Mouse (Mus musculus) neural tube, embryonic 13.5 days (tissue): ENCODE data around the gene Abca12. TPM values are rescaled to one million over a fixed set of nuclear protein-coding genes. Genes with fewer than 3 reads are reported as not detected.

Experiments
- ATAC-seq: fragments of 200-750 bp; cut with Nextera tagmentation; 2 replicates; pipeline ENCODE4 v1.8.0; 2017; ENCODE audit warnings: low read depth, mild to moderate bottlenecking, moderate TSS enrichment, moderate library complexity
- H3K27ac ChIP-seq: fragments of 300-500 bp; sonication (generic); replicated peaks from 2 replicates; pipeline ENCODE4 v1.5.1; 2015; ENCODE audit warnings: moderate library complexity, mild to moderate bottlenecking, inconsistent platforms
- H3K27me3 ChIP-seq: fragments of 300-500 bp; sonication (generic); 2 replicates; pipeline ENCODE4 v1.6.1; 2015; ENCODE audit warnings: mild to moderate bottlenecking, inconsistent platforms
- H3K36me3 ChIP-seq: fragments of 300-500 bp; sonication (generic); 2 replicates; pipeline ENCODE4 v1.6.1; 2015; ENCODE audit warnings: mild to moderate bottlenecking, inconsistent platforms
- H3K4me1 ChIP-seq: fragments of 300-500 bp; sonication (generic); replicated peaks from 2 replicates; pipeline ENCODE4 v1.6.1; 2015; ENCODE audit warnings: inconsistent platforms
- H3K4me2 ChIP-seq: fragments of 300-500 bp; sonication (generic); 2 replicates; pipeline ENCODE4 v1.6.1; 2015; ENCODE audit warnings: inconsistent platforms, mild to moderate bottlenecking, moderate library complexity
- H3K4me3 ChIP-seq: fragments of 300-500 bp; sonication (generic); 2 replicates; pipeline ENCODE4 v1.5.1; 2015; ENCODE audit warnings: mild to moderate bottlenecking, inconsistent platforms
- H3K9ac ChIP-seq: fragments of 300-500 bp; sonication (generic); 2 replicates; pipeline ENCODE4 v1.6.1; 2015; ENCODE audit warnings: moderate library complexity, mild to moderate bottlenecking, inconsistent platforms
- H3K9me3 ChIP-seq: fragments of 300-500 bp; sonication (generic); 2 replicates; pipeline ENCODE4 v1.6.1; 2016; ENCODE audit warnings: inconsistent platforms
- WGBS: fragments of 180-500 bp; shearing (Covaris S2); methylation state at CpG from one replicate; pipeline ENCODE4 v1.1.7; 2015; 5-methylcytosine and 5-hydroxymethylcytosine counted together
- polyA plus RNA-seq: library from polyadenylated mRNA; unstranded; fragments of >200 nt; fragmentation: Nextera tagmentation; extraction: Ambion mirVana; gene quantifications from 2 replicates; pipeline ENCODE4 v1.2.1, GENCODE M21; 2015

Gene Abca12
- polyA plus RNA-seq, 1 experiment from 2014 or later, result 0.07 TPM

DNA sequence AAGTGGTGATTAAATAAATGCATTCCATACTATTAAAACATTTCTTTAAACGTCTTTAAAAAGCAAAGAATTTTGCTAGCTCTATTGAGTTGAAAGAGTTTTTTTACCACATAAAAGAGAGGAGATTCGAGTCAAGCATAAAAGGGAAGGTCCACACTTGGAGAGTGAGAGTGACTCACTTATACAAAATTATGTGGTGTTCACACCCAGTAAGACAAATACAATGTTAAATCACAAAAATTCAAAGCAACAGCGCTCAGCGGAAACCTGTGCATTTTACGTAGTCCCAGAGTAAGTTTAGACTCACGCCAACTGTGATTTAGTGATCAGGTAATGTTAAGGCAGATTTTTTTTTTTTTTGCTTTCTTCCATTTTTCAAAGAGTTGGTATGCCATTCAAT is 104.1 kb downstream of the Abca12 start:
- H3K9ac ChIP-seq, result no peak overlapping the region
- H3K9me3 ChIP-seq, result no peaks in the 10 kb centered on the region
- no peak overlapping the region for H3K4me3 ChIP-seq
- no peak overlapping the region for H3K4me2 ChIP-seq
- WGBS, result 90% methylated on average over 6 of the region's 6 CpGs
- H3K27me3 ChIP-seq, result no peaks in the 10 kb centered on the region
- H3K27ac ChIP-seq, result no peak overlapping the region
- no peaks in the 10 kb centered on the region for H3K36me3 ChIP-seq
- ATAC-seq, result no peak
- H3K4me1 ChIP-seq, result peaks cover 8% of the 10 kb centered on the region; the same call in 1 of the 2 replicates

GRCm38 (mm10) chr1:71307362-71307761 is 107.3 kb downstream of the Abca12 start:
- Histone ChIP-seq H3K36me3 (no peaks in the 10 kb centered on the region), H3K27me3 (no peaks in the 10 kb centered on the region), H3K4me2 (no peak overlapping the region), H3K9me3 (no peaks in the 10 kb centered on the region), H3K27ac (no peak overlapping the region), H3K4me1 (peaks cover 8% of the 10 kb centered on the region; the same call in 1 of the 2 replicates), H3K9ac (no peak overlapping the region), H3K4me3 (no peak overlapping the region)
- WGBS, result 60% methylated on average over 2 of the region's 2 CpGs
- no peak for ATAC-seq

GRCm38 (mm10) chr1:71306196-71306595 is 108.5 kb downstream of the Abca12 start:
- WGBS, result 53% methylated on average over 3 of the region's 3 CpGs
- Histone ChIP-seq H3K27me3 (no peaks in the 10 kb centered on the region), H3K9ac (no peak overlapping the region), H3K4me1 (peaks cover 8% of the 10 kb centered on the region; the same call in 1 of the 2 replicates), H3K4me3 (no peak overlapping the region), H3K36me3 (no peaks in the 10 kb centered on the region), H3K4me2 (no peak overlapping the region), H3K27ac (no peak overlapping the region), H3K9me3 (no peaks in the 10 kb centered on the region)
- ATAC-seq, result no peak

DNA sequence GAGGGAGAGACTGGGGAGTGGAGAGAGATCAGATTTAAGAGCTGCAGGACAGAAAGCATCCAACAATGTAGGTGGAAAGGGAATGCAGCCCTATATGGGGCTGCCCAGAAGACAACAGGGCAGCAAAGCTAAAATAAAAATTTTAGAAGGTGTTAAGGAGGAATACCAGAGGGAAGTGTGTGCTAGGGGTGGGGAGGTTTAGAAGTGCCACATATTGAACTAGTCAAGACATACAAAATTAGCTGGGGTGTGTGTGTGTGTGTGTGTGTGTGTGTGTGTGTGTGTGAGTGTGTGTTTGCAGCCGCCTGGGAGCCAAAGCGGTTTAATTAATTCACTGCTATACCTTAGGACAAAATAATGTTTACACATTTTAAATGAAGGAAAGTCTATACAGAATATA is 110.1 kb downstream of the Abca12 start:
- Histone ChIP-seq H3K4me2 (no peak overlapping the region), H3K27ac (no peak overlapping the region), H3K9me3 (no peaks in the 10 kb centered on the region), H3K27me3 (no peaks in the 10 kb centered on the region), H3K4me1 (peaks cover 8% of the 10 kb centered on the region; the same call in 1 of the 2 replicates), H3K9ac (no peak overlapping the region), H3K4me3 (no peak overlapping the region), H3K36me3 (no peaks in the 10 kb centered on the region)
- WGBS, result 96% methylated on average over 2 of the region's 2 CpGs
- ATAC-seq, result no peak

DNA sequence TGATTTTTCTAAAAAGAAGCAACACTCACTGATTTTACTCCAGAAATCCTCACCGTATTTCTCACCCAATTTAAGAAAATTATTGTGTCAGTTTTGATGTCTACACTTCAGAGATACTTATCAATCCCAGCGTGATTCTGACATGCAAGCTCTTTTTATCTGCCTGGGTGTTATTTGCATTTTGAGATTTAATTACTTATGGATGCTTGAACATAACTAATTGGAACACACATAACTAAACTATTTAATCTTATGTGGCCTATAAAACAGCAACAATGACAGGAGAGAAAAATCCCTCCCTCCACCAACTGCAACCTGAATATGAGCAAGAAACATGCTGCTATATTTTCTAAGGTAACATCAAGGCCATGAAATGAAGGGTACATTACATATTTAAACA is 117.7 kb downstream of the Abca12 start:
- no peak overlapping the region for H3K27ac ChIP-seq
- WGBS, result 65% methylated on average over 2 of the region's 2 CpGs
- H3K27me3 ChIP-seq, result no peaks in the 10 kb centered on the region
- no peaks in the 10 kb centered on the region for H3K36me3 ChIP-seq
- no peaks in the 10 kb centered on the region for H3K9me3 ChIP-seq
- no peak for ATAC-seq
- H3K4me3 ChIP-seq, result no peak overlapping the region
- no peak overlapping the region for H3K9ac ChIP-seq
- no peak overlapping the region for H3K4me2 ChIP-seq
- H3K4me1 ChIP-seq, result peaks cover under 1% of the 10 kb centered on the region; the same call in 1 of the 2 replicates

DNA sequence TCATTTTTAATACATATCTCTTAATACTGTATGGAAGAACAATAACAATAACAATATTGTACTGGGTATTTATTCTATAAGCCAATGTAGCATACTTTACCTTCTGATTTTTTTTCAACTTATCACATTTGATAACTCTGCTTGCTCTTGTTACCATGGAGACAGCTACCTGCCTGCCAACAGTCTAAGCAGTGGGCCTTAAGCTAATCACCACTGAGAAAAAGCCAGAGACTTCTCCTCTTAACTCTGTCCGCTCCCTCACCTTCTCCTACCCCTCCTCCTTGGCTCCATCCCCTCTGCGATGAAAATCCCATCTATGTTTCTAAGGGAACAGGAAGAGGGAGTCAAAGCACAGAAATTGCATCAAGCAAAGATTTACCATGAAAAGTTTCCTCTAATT is 118.1 kb downstream of the Abca12 start:
- ATAC-seq, result no peak
- Histone ChIP-seq H3K4me1 (peaks cover 5% of the 10 kb centered on the region; the same call in 1 of the 2 replicates), H3K27me3 (no peaks in the 10 kb centered on the region), H3K4me2 (no peak overlapping the region), H3K27ac (no peak overlapping the region), H3K4me3 (no peak overlapping the region), H3K36me3 (no peaks in the 10 kb centered on the region), H3K9ac (no peak overlapping the region), H3K9me3 (no peaks in the 10 kb centered on the region)
- 72% methylated on average over 2 of the region's 2 CpGs for WGBS

- Histone ChIP-seq H3K4me1 (peaks cover 6% of the 10 kb centered on the region; the same call in 1 of the 2 replicates), H3K36me3 (no peaks in the 10 kb centered on the region), H3K4me3 (no peak overlapping the region), H3K9me3 (no peaks in the 10 kb centered on the region), H3K27ac (no peak overlapping the region), H3K9ac (no peak overlapping the region), H3K27me3 (no peaks in the 10 kb centered on the region), H3K4me2 (no peak overlapping the region)
- 24% methylated on average over 3 of the region's 3 CpGs for WGBS
- ATAC-seq, result peak; percentile 56
Measured at GRCm38 (mm10) chr1:71291917-71292316, 122.8 kb downstream of the Abca12 start.

- H3K4me1 ChIP-seq, result peaks cover 6% of the 10 kb centered on the region; the same call in 1 of the 2 replicates
- H3K27me3 ChIP-seq, result no peaks in the 10 kb centered on the region
- no peak for ATAC-seq
- WGBS, result 30% methylated on average over 5 of the region's 5 CpGs
- no peaks in the 10 kb centered on the region for H3K36me3 ChIP-seq
- H3K9ac ChIP-seq, result no peak overlapping the region
- no peak overlapping the region for H3K4me2 ChIP-seq
- no peak overlapping the region for H3K27ac ChIP-seq
- no peak overlapping the region for H3K4me3 ChIP-seq
- no peaks in the 10 kb centered on the region for H3K9me3 ChIP-seq
Measured at GRCm38 (mm10) chr1:71289511-71289910, 125.2 kb downstream of the Abca12 start.

GRCm38 (mm10) chr1:71276940-71277339 is 137.8 kb downstream of the Abca12 start:
- Histone ChIP-seq H3K9me3 (no peaks in the 10 kb centered on the region), H3K4me3 (no peak overlapping the region), H3K36me3 (no peaks in the 10 kb centered on the region), H3K27ac (no peak overlapping the region), H3K4me2 (no peak overlapping the region), H3K27me3 (no peaks in the 10 kb centered on the region), H3K9ac (no peak overlapping the region), H3K4me1 (no peaks in the 10 kb centered on the region)
- no peak for ATAC-seq
- 66% methylated on average over 5 of the region's 5 CpGs for WGBS

DNA sequence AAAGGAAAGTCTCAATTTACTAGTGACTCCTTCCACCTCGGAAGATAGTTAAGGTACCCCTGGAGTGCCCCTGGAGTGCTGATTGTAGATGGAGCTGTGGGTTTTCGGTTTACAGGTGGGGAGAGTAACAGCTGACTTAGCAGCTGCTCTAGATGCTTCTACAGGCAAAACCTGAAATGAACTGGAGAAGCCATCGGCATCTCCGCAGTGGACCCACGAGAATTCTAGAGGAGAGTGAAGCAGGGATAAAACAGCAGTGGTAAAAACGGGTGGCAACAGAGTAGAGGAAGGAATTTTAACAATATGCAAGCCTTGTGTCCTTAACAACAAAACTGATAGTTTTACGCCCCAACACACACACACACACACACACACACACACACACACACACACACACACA is 142.2 kb downstream of the Abca12 start:
- 69% methylated on average over 7 of the region's 7 CpGs for WGBS
- Histone ChIP-seq H3K9me3 (no peaks in the 10 kb centered on the region), H3K9ac (no peak overlapping the region), H3K4me1 (no peaks in the 10 kb centered on the region), H3K4me2 (no peak overlapping the region), H3K4me3 (no peak overlapping the region), H3K36me3 (no peaks in the 10 kb centered on the region), H3K27me3 (no peaks in the 10 kb centered on the region), H3K27ac (no peak overlapping the region)
- no peak for ATAC-seq

DNA sequence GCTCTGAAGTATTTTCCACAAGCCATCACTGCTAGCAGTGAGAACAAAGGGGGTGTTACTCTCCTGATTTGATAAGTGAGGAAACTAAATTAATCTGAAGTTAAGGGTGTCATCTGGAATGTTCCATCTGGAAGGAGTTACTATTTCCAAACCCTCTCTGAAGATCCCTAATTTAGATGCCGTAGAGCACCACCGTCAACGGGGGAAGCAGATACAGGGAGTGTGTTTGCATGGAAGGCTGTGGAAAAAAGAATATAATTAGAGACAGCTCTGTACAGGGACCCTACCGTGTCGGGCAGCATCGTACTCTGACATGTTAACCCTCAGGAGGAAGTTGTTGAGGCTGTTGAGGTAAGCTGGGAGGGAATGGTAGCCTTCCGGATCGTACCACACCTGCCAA is 142.6 kb downstream of the Abca12 start:
- H3K4me2 ChIP-seq, result no peak overlapping the region
- no peak overlapping the region for H3K4me3 ChIP-seq
- no peaks in the 10 kb centered on the region for H3K4me1 ChIP-seq
- WGBS, result 80% methylated on average over 8 of the region's 8 CpGs
- H3K36me3 ChIP-seq, result no peaks in the 10 kb centered on the region
- H3K27me3 ChIP-seq, result no peaks in the 10 kb centered on the region
- ATAC-seq, result no peak
- H3K27ac ChIP-seq, result no peak overlapping the region
- H3K9me3 ChIP-seq, result no peaks in the 10 kb centered on the region
- H3K9ac ChIP-seq, result no peak overlapping the region

DNA sequence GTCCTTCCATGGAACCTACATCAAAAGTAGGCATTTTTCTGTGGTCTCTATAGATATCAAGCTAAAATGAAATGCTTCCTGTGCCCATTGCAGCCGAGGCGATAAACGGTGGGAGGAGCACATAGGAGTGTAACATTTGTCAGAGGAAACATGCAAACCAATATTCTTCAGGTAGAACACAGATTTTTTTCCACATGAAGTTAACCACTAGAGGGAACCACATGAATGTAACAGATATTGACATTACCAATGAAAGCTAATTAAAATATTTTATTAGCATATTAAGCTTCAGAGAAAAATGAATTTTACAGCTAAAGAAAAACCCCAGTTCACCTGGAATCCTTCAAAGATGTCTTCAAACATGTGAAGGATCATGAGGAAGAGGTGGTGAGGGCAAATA is 144.6 kb downstream of the Abca12 start:
- 93% methylated on average over 3 of the region's 3 CpGs for WGBS
- H3K4me2 ChIP-seq, result no peak overlapping the region
- no peaks in the 10 kb centered on the region for H3K4me1 ChIP-seq
- no peaks in the 10 kb centered on the region for H3K36me3 ChIP-seq
- no peak overlapping the region for H3K4me3 ChIP-seq
- no peaks in the 10 kb centered on the region for H3K9me3 ChIP-seq
- no peak for ATAC-seq
- no peak overlapping the region for H3K9ac ChIP-seq
- H3K27me3 ChIP-seq, result no peaks in the 10 kb centered on the region
- no peak overlapping the region for H3K27ac ChIP-seq

DNA sequence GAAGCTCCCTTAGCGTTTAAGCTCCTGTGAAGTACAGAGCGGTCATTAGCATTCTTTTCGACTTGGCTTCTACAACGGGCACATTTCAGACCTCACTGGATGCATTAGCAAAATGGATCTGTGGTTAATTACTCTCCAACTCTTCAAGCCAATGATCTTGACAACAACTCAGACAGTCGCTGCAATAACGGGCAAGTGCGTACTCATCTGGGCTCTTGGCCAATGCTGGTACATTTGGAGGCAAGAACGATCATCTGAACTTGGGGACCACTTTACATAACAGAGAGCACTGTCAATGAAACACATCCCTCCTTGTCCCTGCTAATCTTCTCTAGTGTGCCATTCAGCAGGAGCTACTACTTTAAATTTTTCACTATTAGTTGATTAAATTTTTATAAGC is 148.1 kb downstream of the Abca12 start:
- no peak for ATAC-seq
- 78% methylated on average over 8 of the region's 8 CpGs for WGBS

More for the DNA sequence above, 148.1 kb downstream of the Abca12 start:
- no peak overlapping the region for H3K9ac ChIP-seq
- H3K4me1 ChIP-seq, result no peaks in the 10 kb centered on the region
- no peak overlapping the region for H3K27ac ChIP-seq
- no peaks in the 10 kb centered on the region for H3K27me3 ChIP-seq
- no peaks in the 10 kb centered on the region for H3K36me3 ChIP-seq
- no peak overlapping the region for H3K4me2 ChIP-seq
- no peaks in the 10 kb centered on the region for H3K9me3 ChIP-seq
- no peak overlapping the region for H3K4me3 ChIP-seq
